Mouse (Mus musculus): ENCODE measurements at regions not wholly inside any gene's neighbourhood (a gene's known extent, or its start where the extent isn't known, plus 50 kb on each side); places are given as distances from the start of the nearest gene placed in this dataset.

- no peak overlapping the region for H3K9ac ChIP-seq (replicated peaks; ENCODE audit: low read length)
- no peak for ATAC-seq (replicated peaks; ENCODE audit: insufficient number of reproducible peaks, low FRiP score, low TSS enrichment, low read depth)
- no peak overlapping the region for H3K4me3 ChIP-seq (ENCODE audit: low read depth, low read length)
- no peaks in the 10 kb centered on the region for H3K27me3 ChIP-seq (ENCODE audit: control insufficient read depth, insufficient read depth, low read length)
- no peaks in the 10 kb centered on the region for H3K9me3 ChIP-seq (replicated peaks; ENCODE audit: control insufficient read depth, low read length)
- no peaks in the 10 kb centered on the region for H3K4me1 ChIP-seq (ENCODE audit: control insufficient read depth, insufficient read depth, low read length)
- no peaks in the 10 kb centered on the region for H3K36me3 ChIP-seq (replicated peaks; ENCODE audit: control insufficient read depth, insufficient read depth, low read depth, low read length)
- 58% methylated on average over 7 of the region's 7 CpGs for WGBS
- DNase-seq (ENCODE audit: low spot score) = no peak
- no peak overlapping the region for H3K27ac ChIP-seq (replicated peaks; ENCODE audit: low read depth, low read length)
- H3K4me2 ChIP-seq (ENCODE audit: low read depth, low read length) = no peak overlapping the region
Observed at GRCm38 (mm10) chr7:136357011-136357410, 537.4 kb upstream of the Mgmt start.

DNA sequence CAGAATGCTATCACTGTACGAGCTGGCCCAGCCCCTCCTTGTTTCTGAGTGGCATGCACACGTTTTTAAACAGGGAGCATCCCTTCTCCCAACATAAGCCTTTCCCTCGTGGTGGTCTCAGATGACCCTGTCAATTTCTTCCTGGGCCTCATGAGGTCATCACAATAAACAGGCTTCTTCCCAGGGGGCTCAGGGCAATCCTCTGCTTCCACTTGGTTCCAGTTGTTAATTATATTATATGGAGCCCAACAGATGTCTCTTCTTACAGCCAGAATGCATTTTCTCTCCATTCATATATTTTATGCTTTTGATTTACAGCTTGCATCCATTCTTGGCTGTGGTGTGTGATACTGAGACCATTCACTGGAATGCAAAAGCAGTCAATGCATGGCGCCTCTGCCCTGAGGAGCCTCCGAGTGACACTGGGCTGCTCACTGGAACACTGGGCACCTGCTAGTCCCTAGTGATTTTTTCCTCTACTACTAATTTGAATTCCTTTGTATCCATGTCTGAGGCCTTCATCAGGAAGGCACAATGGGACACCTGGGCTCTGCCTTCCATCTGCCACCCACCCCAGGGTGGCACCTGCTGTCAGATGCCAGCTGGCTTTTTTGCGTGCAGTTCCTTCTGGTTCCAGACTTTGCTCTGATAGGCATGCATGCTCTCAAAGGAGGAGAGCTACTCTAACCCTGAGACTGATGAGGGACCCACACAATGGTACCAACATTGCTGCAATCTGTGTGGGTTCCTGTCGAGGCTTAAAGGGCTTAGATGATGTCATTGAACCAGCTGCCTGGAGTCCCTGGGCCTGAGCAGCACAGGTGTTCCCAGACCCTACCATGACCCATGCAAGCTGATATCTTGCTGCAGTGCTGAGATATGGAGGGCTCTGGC is 528.8 kb upstream of the Mgmt start:
- no peak for DNase-seq (ENCODE audit: low spot score)
- no peak; the same call in 1 of the 2 replicates for ATAC-seq (replicated peaks; ENCODE audit: insufficient number of reproducible peaks, low FRiP score, low TSS enrichment, low read depth)
- no peak overlapping the region for H3K4me2 ChIP-seq (ENCODE audit: low read depth, low read length)

GRCm38 (mm10) chr7:136377259-136377658 is 517.2 kb upstream of the Mgmt start:
- ATAC-seq (replicated peaks; ENCODE audit: insufficient number of reproducible peaks, low FRiP score, low TSS enrichment, low read depth) (no peak), DNase-seq (ENCODE audit: low spot score) (no peak)
- Histone ChIP-seq H3K27me3 (ENCODE audit: control insufficient read depth, insufficient read depth, low read length) (no peaks in the 10 kb centered on the region), H3K27ac (replicated peaks; ENCODE audit: low read depth, low read length) (no peak overlapping the region), H3K4me2 (ENCODE audit: low read depth, low read length) (no peak overlapping the region), H3K9me3 (replicated peaks; ENCODE audit: control insufficient read depth, low read length) (no peaks in the 10 kb centered on the region), H3K36me3 (replicated peaks; ENCODE audit: control insufficient read depth, insufficient read depth, low read depth, low read length) (no peaks in the 10 kb centered on the region), H3K4me1 (ENCODE audit: control insufficient read depth, insufficient read depth, low read length) (no peaks in the 10 kb centered on the region), H3K4me3 (ENCODE audit: low read depth, low read length) (no peak overlapping the region), H3K9ac (replicated peaks; ENCODE audit: low read length) (no peak overlapping the region)
- 88% methylated on average over 3 of the region's 3 CpGs for WGBS

More for the DNA sequence above, 528.8 kb upstream of the Mgmt start:
- 57% methylated on average over 7 of the region's 7 CpGs for WGBS
- H3K27me3 ChIP-seq (ENCODE audit: control insufficient read depth, insufficient read depth, low read length) = no peaks in the 10 kb centered on the region
- H3K9ac ChIP-seq (replicated peaks; ENCODE audit: low read length) = no peak overlapping the region
- no peaks in the 10 kb centered on the region for H3K4me1 ChIP-seq (ENCODE audit: control insufficient read depth, insufficient read depth, low read length)
- no peak overlapping the region for H3K4me3 ChIP-seq (ENCODE audit: low read depth, low read length)
- H3K27ac ChIP-seq (replicated peaks; ENCODE audit: low read depth, low read length) = no peak overlapping the region
- no peaks in the 10 kb centered on the region for H3K9me3 ChIP-seq (replicated peaks; ENCODE audit: control insufficient read depth, low read length)
- H3K36me3 ChIP-seq (replicated peaks; ENCODE audit: control insufficient read depth, insufficient read depth, low read depth, low read length) = no peaks in the 10 kb centered on the region

- no peak for ATAC-seq (replicated peaks; ENCODE audit: insufficient number of reproducible peaks, low FRiP score, low TSS enrichment, low read depth)
Observed at GRCm38 (mm10) chr7:136377742-136378141, 516.7 kb upstream of the Mgmt start.

GRCm38 (mm10) chr7:136378321-136378720 is 516.1 kb upstream of the Mgmt start:
- no peaks in the 10 kb centered on the region for H3K36me3 ChIP-seq (replicated peaks; ENCODE audit: control insufficient read depth, insufficient read depth, low read depth, low read length)
- 45% methylated on average over 4 of the region's 4 CpGs for WGBS

More at GRCm38 (mm10) chr7:136377742-136378141, 516.7 kb upstream of the Mgmt start:
- no peaks in the 10 kb centered on the region for H3K9me3 ChIP-seq (replicated peaks; ENCODE audit: control insufficient read depth, low read length)
- no peaks in the 10 kb centered on the region for H3K27me3 ChIP-seq (ENCODE audit: control insufficient read depth, insufficient read depth, low read length)
- no peak overlapping the region for H3K9ac ChIP-seq (replicated peaks; ENCODE audit: low read length)
- no peak for DNase-seq (ENCODE audit: low spot score)
- H3K4me3 ChIP-seq (ENCODE audit: low read depth, low read length) = no peak overlapping the region
- no peaks in the 10 kb centered on the region for H3K4me1 ChIP-seq (ENCODE audit: control insufficient read depth, insufficient read depth, low read length)
- no peak overlapping the region for H3K27ac ChIP-seq (replicated peaks; ENCODE audit: low read depth, low read length)
- H3K36me3 ChIP-seq (replicated peaks; ENCODE audit: control insufficient read depth, insufficient read depth, low read depth, low read length) = no peaks in the 10 kb centered on the region
- 62% methylated on average over 8 of the region's 8 CpGs for WGBS
- no peak overlapping the region for H3K4me2 ChIP-seq (ENCODE audit: low read depth, low read length)

GRCm38 (mm10) chr7:136379319-136379718 is 515.1 kb upstream of the Mgmt start:
- Histone ChIP-seq H3K27ac (replicated peaks; ENCODE audit: low read depth, low read length) (no peak overlapping the region), H3K4me3 (ENCODE audit: low read depth, low read length) (no peak overlapping the region), H3K9me3 (replicated peaks; ENCODE audit: control insufficient read depth, low read length) (no peaks in the 10 kb centered on the region), H3K4me2 (ENCODE audit: low read depth, low read length) (no peak overlapping the region), H3K36me3 (replicated peaks; ENCODE audit: control insufficient read depth, insufficient read depth, low read depth, low read length) (no peaks in the 10 kb centered on the region), H3K9ac (replicated peaks; ENCODE audit: low read length) (no peak overlapping the region), H3K27me3 (ENCODE audit: control insufficient read depth, insufficient read depth, low read length) (no peaks in the 10 kb centered on the region), H3K4me1 (ENCODE audit: control insufficient read depth, insufficient read depth, low read length) (no peaks in the 10 kb centered on the region)
- ATAC-seq (replicated peaks; ENCODE audit: insufficient number of reproducible peaks, low FRiP score, low TSS enrichment, low read depth) = no peak
- 86% methylated on average over 7 of the region's 7 CpGs for WGBS
- no peak for DNase-seq (ENCODE audit: low spot score)

More at GRCm38 (mm10) chr7:136378321-136378720, 516.1 kb upstream of the Mgmt start:
- H3K27me3 ChIP-seq (ENCODE audit: control insufficient read depth, insufficient read depth, low read length) = no peaks in the 10 kb centered on the region
- H3K9me3 ChIP-seq (replicated peaks; ENCODE audit: control insufficient read depth, low read length) = no peaks in the 10 kb centered on the region
- H3K4me2 ChIP-seq (ENCODE audit: low read depth, low read length) = no peak overlapping the region
- ATAC-seq (replicated peaks; ENCODE audit: insufficient number of reproducible peaks, low FRiP score, low TSS enrichment, low read depth) = no peak
- H3K9ac ChIP-seq (replicated peaks; ENCODE audit: low read length) = no peak overlapping the region
- H3K27ac ChIP-seq (replicated peaks; ENCODE audit: low read depth, low read length) = no peak overlapping the region
- no peak for DNase-seq (ENCODE audit: low spot score)
- no peaks in the 10 kb centered on the region for H3K4me1 ChIP-seq (ENCODE audit: control insufficient read depth, insufficient read depth, low read length)
- H3K4me3 ChIP-seq (ENCODE audit: low read depth, low read length) = no peak overlapping the region

- WGBS = 48% methylated on average over 3 of the region's 3 CpGs
- Histone ChIP-seq H3K27me3 (ENCODE audit: control insufficient read depth, insufficient read depth, low read length) (no peaks in the 10 kb centered on the region), H3K27ac (replicated peaks; ENCODE audit: low read depth, low read length) (no peak overlapping the region), H3K4me3 (ENCODE audit: low read depth, low read length) (no peak overlapping the region), H3K9me3 (replicated peaks; ENCODE audit: control insufficient read depth, low read length) (no peaks in the 10 kb centered on the region), H3K9ac (replicated peaks; ENCODE audit: low read length) (no peak overlapping the region), H3K4me2 (ENCODE audit: low read depth, low read length) (no peak overlapping the region), H3K36me3 (replicated peaks; ENCODE audit: control insufficient read depth, insufficient read depth, low read depth, low read length) (no peaks in the 10 kb centered on the region), H3K4me1 (ENCODE audit: control insufficient read depth, insufficient read depth, low read length) (no peaks in the 10 kb centered on the region)
- DNase-seq (ENCODE audit: low spot score) (no peak), ATAC-seq (replicated peaks; ENCODE audit: insufficient number of reproducible peaks, low FRiP score, low TSS enrichment, low read depth) (no peak)
Observed at GRCm38 (mm10) chr7:136379741-136380140, 514.7 kb upstream of the Mgmt start.

DNA sequence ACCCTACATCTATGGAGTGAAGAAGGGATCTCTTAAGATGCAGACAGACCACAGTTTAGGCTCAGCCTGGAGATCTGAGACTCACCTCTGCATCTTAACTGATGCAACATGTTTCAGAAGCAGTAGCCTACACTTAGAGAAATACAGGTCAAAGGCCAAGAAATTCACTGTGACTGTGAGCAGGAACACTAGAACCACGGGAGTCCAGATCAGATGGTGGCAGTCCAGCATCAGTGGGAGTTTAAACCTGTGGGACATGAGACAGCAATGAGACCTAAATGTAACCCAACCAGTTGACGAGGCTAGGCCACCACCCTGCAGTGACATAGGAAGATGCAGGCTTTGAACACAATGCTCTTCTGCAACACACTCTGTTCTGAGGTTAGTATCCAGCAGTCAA is 511.1 kb upstream of the Mgmt start:
- Histone ChIP-seq H3K4me2 (ENCODE audit: low read depth, low read length) (no peak overlapping the region), H3K9ac (replicated peaks; ENCODE audit: low read length) (no peak overlapping the region), H3K4me3 (ENCODE audit: low read depth, low read length) (no peak overlapping the region), H3K4me1 (ENCODE audit: control insufficient read depth, insufficient read depth, low read length) (no peaks in the 10 kb centered on the region), H3K36me3 (replicated peaks; ENCODE audit: control insufficient read depth, insufficient read depth, low read depth, low read length) (no peaks in the 10 kb centered on the region), H3K27ac (replicated peaks; ENCODE audit: low read depth, low read length) (no peak overlapping the region), H3K27me3 (ENCODE audit: control insufficient read depth, insufficient read depth, low read length) (no peaks in the 10 kb centered on the region), H3K9me3 (replicated peaks; ENCODE audit: control insufficient read depth, low read length) (no peaks in the 10 kb centered on the region)
- WGBS = 78% methylated on average over 2 of the region's 2 CpGs
- no peak for ATAC-seq (replicated peaks; ENCODE audit: insufficient number of reproducible peaks, low FRiP score, low TSS enrichment, low read depth)
- no peak for DNase-seq (ENCODE audit: low spot score)

Data from embryonic facial prominence, embryonic 11.5 days (tissue).